Mouse (Mus musculus): ENCODE measurements at regions not wholly inside any gene's neighbourhood (a gene's known extent, or its start where the extent isn't known, plus 50 kb on each side); places are given as distances from the start of the nearest gene placed in this dataset.

DNA sequence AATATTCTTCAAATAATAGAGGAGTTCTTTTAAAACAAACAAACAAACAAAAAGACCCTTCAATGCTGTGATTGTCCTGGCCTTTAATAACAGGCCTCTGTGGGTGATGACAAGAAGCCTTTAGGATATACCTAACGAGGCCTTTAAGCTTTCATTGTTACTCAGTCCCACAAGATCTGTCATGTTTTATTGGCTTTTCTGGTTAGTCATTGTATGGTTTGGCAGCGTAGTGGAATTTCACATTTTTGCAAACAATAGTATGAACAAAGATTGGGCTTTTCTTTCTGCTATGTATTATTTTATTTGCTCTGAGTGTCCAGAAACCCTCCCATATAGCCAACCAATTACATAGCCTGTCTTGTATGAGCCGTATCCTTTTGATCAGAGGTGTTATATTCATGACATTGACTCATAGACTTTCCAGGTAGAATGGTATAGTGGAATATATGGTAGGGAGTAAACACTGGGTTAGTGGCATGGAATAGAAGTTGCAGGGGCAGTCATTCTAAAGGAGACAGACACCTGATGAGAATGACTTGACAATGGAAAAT is 76.1 kb upstream of the Cerkl start:
- no peak overlapping the region for H3K27ac ChIP-seq (replicated peaks)
- no peaks in the 10 kb centered on the region for H3K4me1 ChIP-seq (replicated peaks)
- no peaks in the 10 kb centered on the region for H3K9me3 ChIP-seq (replicated peaks)
- H3K4me3 ChIP-seq (replicated peaks) = no peak overlapping the region
- H3K9ac ChIP-seq = no peak overlapping the region
- H3K4me2 ChIP-seq = no peak overlapping the region
- H3K27me3 ChIP-seq = no peaks in the 10 kb centered on the region
- no peaks in the 10 kb centered on the region for H3K36me3 ChIP-seq (replicated peaks)
- 62% methylated on average over 3 of the region's 3 CpGs for WGBS (ENCODE audit: insufficient replicate concordance)
- no peak for ATAC-seq (ENCODE audit: insufficient read depth)

DNA sequence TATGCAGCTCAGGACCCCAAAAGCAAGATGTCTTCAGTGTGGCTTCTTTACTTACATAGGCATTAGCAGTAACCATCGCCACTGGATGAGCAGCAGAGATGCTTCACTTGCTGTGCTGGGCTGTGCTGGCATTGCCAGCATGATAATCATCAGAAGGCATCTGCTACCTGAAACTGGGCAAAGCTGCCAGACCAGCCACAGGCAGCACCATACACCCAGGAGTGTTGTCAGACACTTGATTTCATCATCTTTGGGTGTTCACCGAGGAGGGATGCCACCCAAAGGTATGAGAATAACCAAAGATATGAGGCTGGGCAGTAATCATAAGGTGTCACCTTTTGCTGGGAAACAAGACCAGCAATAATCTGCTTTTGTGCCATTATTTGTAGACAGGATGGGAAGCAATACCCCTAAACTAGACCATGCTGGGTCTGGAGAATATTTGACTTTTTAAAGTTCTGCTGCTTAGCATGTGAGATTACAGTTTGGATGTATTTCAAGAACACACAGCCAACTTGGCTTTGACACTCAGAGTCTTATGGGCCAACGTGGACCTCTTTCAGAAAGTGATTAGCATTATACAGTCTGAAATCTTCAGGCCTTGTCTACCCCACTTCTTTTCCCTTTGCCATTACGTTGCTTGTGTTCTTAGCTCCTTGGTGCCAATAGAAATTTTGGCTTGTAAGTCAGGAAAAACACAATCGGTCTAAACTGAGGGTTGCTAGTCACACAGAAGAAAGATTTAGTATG is 80.7 kb upstream of the Cerkl start:
- H3K4me1 ChIP-seq (replicated peaks) = no peaks in the 10 kb centered on the region
- H3K4me3 ChIP-seq (replicated peaks) = no peak overlapping the region
- no peaks in the 10 kb centered on the region for H3K9me3 ChIP-seq (replicated peaks)
- H3K9ac ChIP-seq = no peak overlapping the region
- H3K27ac ChIP-seq (replicated peaks) = no peak overlapping the region
- H3K36me3 ChIP-seq (replicated peaks) = no peaks in the 10 kb centered on the region
- no peak for ATAC-seq (ENCODE audit: insufficient read depth)
- no peaks in the 10 kb centered on the region for H3K27me3 ChIP-seq
- WGBS (ENCODE audit: insufficient replicate concordance) = 60% methylated on average over 5 of the region's 5 CpGs
- no peak overlapping the region for H3K4me2 ChIP-seq

DNA sequence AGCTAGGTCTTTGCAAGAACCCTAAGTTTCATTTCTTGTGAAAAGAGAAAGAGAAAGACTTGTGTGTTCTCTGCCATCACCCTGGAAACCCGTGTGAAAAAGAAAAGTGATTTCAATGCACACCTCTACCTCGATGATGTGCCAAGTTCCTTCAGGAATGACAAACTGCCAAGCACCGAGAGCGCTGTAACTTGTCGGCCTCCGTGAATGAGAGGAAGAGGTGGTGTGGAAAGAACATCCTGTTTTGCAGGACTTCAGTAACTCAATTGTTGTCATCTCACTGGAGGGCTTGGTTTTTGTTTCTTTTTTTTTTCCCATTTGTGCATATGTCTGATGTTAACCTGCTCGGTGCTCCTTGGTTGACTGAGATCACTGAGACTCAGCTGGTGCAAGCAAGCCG is 83.8 kb upstream of the Cerkl start:
- 36% methylated on average over 8 of the region's 8 CpGs for WGBS (ENCODE audit: insufficient replicate concordance)
- Histone ChIP-seq H3K4me2 (no peak overlapping the region), H3K9me3 (replicated peaks) (no peaks in the 10 kb centered on the region), H3K4me1 (replicated peaks) (no peaks in the 10 kb centered on the region), H3K4me3 (replicated peaks) (no peak overlapping the region), H3K36me3 (replicated peaks) (no peaks in the 10 kb centered on the region), H3K9ac (no peak overlapping the region), H3K27ac (replicated peaks) (no peak overlapping the region), H3K27me3 (no peaks in the 10 kb centered on the region)
- ATAC-seq (ENCODE audit: insufficient read depth) = no peak

- H3K4me2 ChIP-seq = no peak overlapping the region
- H3K9me3 ChIP-seq (replicated peaks) = no peaks in the 10 kb centered on the region
- no peaks in the 10 kb centered on the region for H3K27me3 ChIP-seq
- no peak overlapping the region for H3K27ac ChIP-seq (replicated peaks)
- H3K4me1 ChIP-seq (replicated peaks) = no peaks in the 10 kb centered on the region
- H3K4me3 ChIP-seq (replicated peaks) = no peak overlapping the region
- no peak for ATAC-seq (ENCODE audit: insufficient read depth)
- H3K9ac ChIP-seq = no peak overlapping the region
- 60% methylated on average over 6 of the region's 6 CpGs for WGBS (ENCODE audit: insufficient replicate concordance)
- H3K36me3 ChIP-seq (replicated peaks) = no peaks in the 10 kb centered on the region
Observed at GRCm38 (mm10) chr2:79542191-79542980, 85.8 kb upstream of the Cerkl start.

- no peaks in the 10 kb centered on the region for H3K36me3 ChIP-seq (replicated peaks)
- ATAC-seq (ENCODE audit: insufficient read depth) = no peak
- WGBS (ENCODE audit: insufficient replicate concordance) = 66% methylated on average over 5 of the region's 5 CpGs
- H3K9me3 ChIP-seq (replicated peaks) = no peaks in the 10 kb centered on the region
- H3K4me3 ChIP-seq (replicated peaks) = no peak overlapping the region
- H3K27ac ChIP-seq (replicated peaks) = no peak overlapping the region
- no peak overlapping the region for H3K4me2 ChIP-seq
- no peak overlapping the region for H3K9ac ChIP-seq
- H3K27me3 ChIP-seq = no peaks in the 10 kb centered on the region
- no peaks in the 10 kb centered on the region for H3K4me1 ChIP-seq (replicated peaks)
Observed at GRCm38 (mm10) chr2:79543456-79543855, 86.9 kb upstream of the Cerkl start.

DNA sequence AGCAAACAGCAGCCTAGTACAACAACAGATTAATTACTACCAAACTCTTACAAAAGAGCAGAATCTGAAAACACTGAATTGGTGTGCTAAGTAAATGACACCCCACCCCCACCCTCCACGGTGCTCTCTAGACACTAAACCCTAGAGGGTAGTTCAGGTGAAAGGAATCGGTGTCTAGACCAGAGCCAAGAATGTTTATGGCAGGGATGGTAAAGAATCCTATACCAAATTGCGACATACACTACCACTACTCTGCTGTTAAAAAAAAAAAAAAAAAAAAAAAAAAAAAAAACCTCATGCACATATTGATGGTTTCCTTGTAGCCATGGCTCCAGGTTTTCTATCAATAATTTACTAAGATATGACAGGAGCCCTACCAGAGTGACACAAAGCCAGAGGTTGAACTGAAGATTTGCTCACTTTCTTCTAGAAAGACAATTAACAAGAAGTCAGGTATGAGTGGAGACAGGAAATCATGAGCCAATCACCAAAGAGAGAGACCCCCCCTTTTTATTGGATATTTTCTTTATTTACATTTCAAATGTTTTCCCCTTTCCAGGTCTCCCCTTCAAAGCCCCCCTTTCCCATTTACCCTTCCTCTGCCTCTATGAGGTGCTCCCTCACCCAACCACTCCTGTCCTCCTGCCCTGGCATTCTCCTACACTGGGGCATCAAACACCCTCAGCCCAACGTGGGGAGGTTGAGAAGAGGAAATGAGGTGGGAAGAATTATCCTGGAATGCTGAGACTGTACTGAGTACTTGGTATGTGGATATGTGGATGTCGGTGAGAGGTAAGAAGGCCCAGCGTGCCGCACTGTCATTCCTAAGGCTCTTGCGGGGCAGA is 87.6 kb upstream of the Cerkl start:
- 64% methylated on average over 8 of the region's 8 CpGs for WGBS (ENCODE audit: insufficient replicate concordance)

GRCm38 (mm10) chr2:79544793-79545260 is 88.2 kb upstream of the Cerkl start:
- no peak overlapping the region for H3K9ac ChIP-seq
- no peaks in the 10 kb centered on the region for H3K36me3 ChIP-seq (replicated peaks)
- no peak overlapping the region for H3K27ac ChIP-seq (replicated peaks)
- no peaks in the 10 kb centered on the region for H3K9me3 ChIP-seq (replicated peaks)
- ATAC-seq (ENCODE audit: insufficient read depth) = no peak
- H3K4me2 ChIP-seq = no peak overlapping the region
- no peaks in the 10 kb centered on the region for H3K27me3 ChIP-seq
- H3K4me3 ChIP-seq (replicated peaks) = no peak overlapping the region
- H3K4me1 ChIP-seq (replicated peaks) = no peaks in the 10 kb centered on the region
- 59% methylated on average over 4 of the region's 4 CpGs for WGBS (ENCODE audit: insufficient replicate concordance)

More for the DNA sequence above, 87.6 kb upstream of the Cerkl start:
- no peak overlapping the region for H3K9ac ChIP-seq
- H3K27ac ChIP-seq (replicated peaks) = no peak overlapping the region
- ATAC-seq (ENCODE audit: insufficient read depth) = no peak
- H3K4me3 ChIP-seq (replicated peaks) = no peak overlapping the region
- H3K27me3 ChIP-seq = no peaks in the 10 kb centered on the region
- no peaks in the 10 kb centered on the region for H3K36me3 ChIP-seq (replicated peaks)
- no peak overlapping the region for H3K4me2 ChIP-seq
- no peaks in the 10 kb centered on the region for H3K9me3 ChIP-seq (replicated peaks)
- H3K4me1 ChIP-seq (replicated peaks) = no peaks in the 10 kb centered on the region

DNA sequence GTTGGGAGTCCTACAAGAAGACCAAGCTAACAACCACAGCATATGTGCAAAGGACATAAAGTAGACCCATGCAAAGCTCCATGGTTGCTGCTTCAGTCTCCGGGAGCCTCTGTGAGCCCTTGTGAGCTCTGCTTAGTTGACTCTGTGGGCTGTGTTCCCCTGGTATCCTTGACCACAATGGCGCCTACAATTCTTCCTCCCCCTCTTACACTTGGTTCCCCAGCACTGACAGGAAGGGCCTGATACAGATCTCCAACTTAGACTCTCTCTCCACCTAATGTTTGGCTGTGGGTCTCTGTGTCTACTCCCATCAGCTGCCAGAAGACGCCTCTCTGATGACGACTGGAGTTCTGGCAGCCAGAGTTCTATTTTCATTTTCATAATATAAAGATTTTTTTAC is 88.9 kb upstream of the Itprid2 start:
- H3K27me3 ChIP-seq = no peaks in the 10 kb centered on the region
- no peak for ATAC-seq (ENCODE audit: insufficient read depth)
- 26% methylated on average over 4 of the region's 4 CpGs for WGBS (ENCODE audit: insufficient replicate concordance)
- H3K4me3 ChIP-seq (replicated peaks) = no peak overlapping the region
- no peaks in the 10 kb centered on the region for H3K4me1 ChIP-seq (replicated peaks)
- no peaks in the 10 kb centered on the region for H3K36me3 ChIP-seq (replicated peaks)
- no peak overlapping the region for H3K27ac ChIP-seq (replicated peaks)
- no peak overlapping the region for H3K4me2 ChIP-seq
- H3K9me3 ChIP-seq (replicated peaks) = no peaks in the 10 kb centered on the region
- H3K9ac ChIP-seq = no peak overlapping the region

DNA sequence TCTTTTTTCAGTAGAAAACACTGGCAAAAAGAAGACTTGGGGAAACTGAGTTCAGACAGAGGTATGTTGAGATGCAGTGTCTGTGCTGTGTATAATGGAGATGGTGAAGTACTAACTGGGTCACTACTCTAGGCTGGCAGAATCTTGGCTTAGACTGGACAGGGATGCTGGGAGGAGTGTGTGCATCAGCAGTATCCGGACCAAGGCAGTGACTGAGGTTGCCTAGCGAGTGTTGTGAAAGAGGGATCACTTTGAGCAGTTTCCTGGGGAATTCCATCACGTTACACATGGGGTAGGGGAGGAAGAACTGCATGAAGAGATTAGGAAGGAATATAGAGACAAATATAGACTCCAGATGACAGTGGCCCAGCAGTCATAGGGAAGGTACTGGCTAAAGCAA is 87.9 kb upstream of the Itprid2 start:
- no peak overlapping the region for H3K9ac ChIP-seq
- no peak overlapping the region for H3K4me3 ChIP-seq (replicated peaks)
- H3K27me3 ChIP-seq = no peaks in the 10 kb centered on the region
- WGBS (ENCODE audit: insufficient replicate concordance) = 43% methylated on average over 3 of the region's 3 CpGs
- H3K36me3 ChIP-seq (replicated peaks) = no peaks in the 10 kb centered on the region
- H3K4me1 ChIP-seq (replicated peaks) = no peaks in the 10 kb centered on the region
- H3K4me2 ChIP-seq = no peak overlapping the region
- no peaks in the 10 kb centered on the region for H3K9me3 ChIP-seq (replicated peaks)
- no peak overlapping the region for H3K27ac ChIP-seq (replicated peaks)
- no peak for ATAC-seq (ENCODE audit: insufficient read depth)

DNA sequence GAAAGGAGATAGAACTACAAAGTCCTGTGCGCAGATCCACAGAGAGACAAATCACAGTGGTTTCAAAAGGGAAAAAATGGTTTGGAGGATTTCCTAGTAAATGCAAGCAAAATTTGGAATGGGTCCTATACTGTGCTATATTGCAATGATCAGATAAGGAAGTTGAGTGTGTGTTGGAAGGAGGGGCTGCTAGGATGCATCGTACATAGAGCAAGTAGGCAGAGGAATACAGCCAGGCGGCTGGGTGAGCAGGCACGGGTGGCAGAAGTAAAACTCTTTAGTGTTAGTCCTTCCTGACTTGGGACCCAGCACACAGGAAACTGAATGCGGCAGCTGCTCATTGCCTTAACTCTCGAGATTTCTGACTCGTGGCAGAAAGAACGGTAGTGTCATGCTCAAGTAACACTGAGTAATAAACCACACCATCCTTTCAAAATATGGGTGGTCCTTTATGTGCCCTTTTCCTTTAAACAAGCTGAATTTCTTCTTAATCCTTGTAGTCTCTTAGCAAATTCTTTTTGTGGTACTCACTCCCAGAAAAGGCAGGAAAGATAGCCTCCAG is 87.0 kb upstream of the Itprid2 start:
- Histone ChIP-seq H3K9ac (no peak overlapping the region), H3K4me2 (no peak overlapping the region), H3K4me1 (replicated peaks) (no peaks in the 10 kb centered on the region), H3K27me3 (no peaks in the 10 kb centered on the region), H3K4me3 (replicated peaks) (no peak overlapping the region), H3K36me3 (replicated peaks) (no peaks in the 10 kb centered on the region), H3K9me3 (replicated peaks) (no peaks in the 10 kb centered on the region), H3K27ac (replicated peaks) (no peak overlapping the region)
- no peak for ATAC-seq (ENCODE audit: insufficient read depth)
- 32% methylated on average over 8 of the region's 8 CpGs for WGBS (ENCODE audit: insufficient replicate concordance)
